Mouse (Mus musculus): ENCODE measurements at regions not wholly inside any gene's neighbourhood (a gene's known extent, or its start where the extent isn't known, plus 50 kb on each side); places are given as distances from the start of the nearest gene placed in this dataset.

GRCm38 (mm10) chr10:83852194-83852593, 129.5 kb downstream of the 1500009L16Rik start:
- 90% methylated on average over 5 of the region's 5 CpGs for WGBS
- no peaks in the 10 kb centered on the region for H3K4me1 ChIP-seq (replicated peaks; ENCODE audit: control insufficient read depth, insufficient read depth, low read length)
- no peaks in the 10 kb centered on the region for H3K27me3 ChIP-seq (ENCODE audit: control insufficient read depth, insufficient read depth, low read length)
- H3K36me3 ChIP-seq (ENCODE audit: control insufficient read depth, insufficient read depth, low read length), result no peaks in the 10 kb centered on the region
- TF ChIP-seq POLR2A (IDR thresholded peaks at IDR 0.05; ENCODE audit: control insufficient read depth, extremely low read depth, insufficient read depth, low read length, poor library complexity) (no peak), CTCF (IDR thresholded peaks at IDR 0.05; ENCODE audit: borderline replicate concordance, control insufficient read depth, extremely low read depth, insufficient read depth, low read length, poor library complexity) (no peak)
- DNase-seq, result no peak
- H3K27ac ChIP-seq (ENCODE audit: control insufficient read depth, insufficient read depth, low read length), result no peak overlapping the region
- no peak overlapping the region for H3K4me3 ChIP-seq (ENCODE audit: control insufficient read depth, insufficient read depth, low read length)

- no peaks in the 10 kb centered on the region for H3K4me1 ChIP-seq (replicated peaks; ENCODE audit: control insufficient read depth, insufficient read depth, low read length)
- DNase-seq, result no peak
- no peaks in the 10 kb centered on the region for H3K36me3 ChIP-seq (ENCODE audit: control insufficient read depth, insufficient read depth, low read length)
- 87% methylated on average over 3 of the region's 3 CpGs for WGBS
- H3K27me3 ChIP-seq (ENCODE audit: control insufficient read depth, insufficient read depth, low read length), result no peaks in the 10 kb centered on the region
- TF ChIP-seq POLR2A (IDR thresholded peaks at IDR 0.05; ENCODE audit: control insufficient read depth, extremely low read depth, insufficient read depth, low read length, poor library complexity) (no peak), CTCF (IDR thresholded peaks at IDR 0.05; ENCODE audit: borderline replicate concordance, control insufficient read depth, extremely low read depth, insufficient read depth, low read length, poor library complexity) (no peak)
- H3K27ac ChIP-seq (ENCODE audit: control insufficient read depth, insufficient read depth, low read length), result no peak overlapping the region
- no peak overlapping the region for H3K4me3 ChIP-seq (ENCODE audit: control insufficient read depth, insufficient read depth, low read length)
Measured at GRCm38 (mm10) chr10:83852806-83853205, 130.1 kb downstream of the 1500009L16Rik start.

GRCm38 (mm10) chr10:83857794-83858442, 135.3 kb downstream of the 1500009L16Rik start:
- Histone ChIP-seq H3K27me3 (ENCODE audit: control insufficient read depth, insufficient read depth, low read length) (no peaks in the 10 kb centered on the region), H3K36me3 (ENCODE audit: control insufficient read depth, insufficient read depth, low read length) (no peaks in the 10 kb centered on the region), H3K27ac (ENCODE audit: control insufficient read depth, insufficient read depth, low read length) (no peak overlapping the region), H3K4me3 (ENCODE audit: control insufficient read depth, insufficient read depth, low read length) (no peak overlapping the region), H3K4me1 (replicated peaks; ENCODE audit: control insufficient read depth, insufficient read depth, low read length) (no peaks in the 10 kb centered on the region)
- DNase-seq, result no peak
- TF ChIP-seq POLR2A (IDR thresholded peaks at IDR 0.05; ENCODE audit: control insufficient read depth, extremely low read depth, insufficient read depth, low read length, poor library complexity) (no peak), CTCF (IDR thresholded peaks at IDR 0.05; ENCODE audit: borderline replicate concordance, control insufficient read depth, extremely low read depth, insufficient read depth, low read length, poor library complexity) (no peak)
- WGBS, result 19% methylated on average over 14 of the region's 14 CpGs

GRCm38 (mm10) chr10:83858689-83859088, 136.0 kb downstream of the 1500009L16Rik start:
- Histone ChIP-seq H3K36me3 (ENCODE audit: control insufficient read depth, insufficient read depth, low read length) (no peaks in the 10 kb centered on the region), H3K27ac (ENCODE audit: control insufficient read depth, insufficient read depth, low read length) (no peak overlapping the region), H3K4me3 (ENCODE audit: control insufficient read depth, insufficient read depth, low read length) (no peak overlapping the region), H3K4me1 (replicated peaks; ENCODE audit: control insufficient read depth, insufficient read depth, low read length) (no peaks in the 10 kb centered on the region), H3K27me3 (ENCODE audit: control insufficient read depth, insufficient read depth, low read length) (no peaks in the 10 kb centered on the region)
- WGBS, result 37% methylated on average over 6 of the region's 6 CpGs
- DNase-seq, result no peak
- TF ChIP-seq CTCF (IDR thresholded peaks at IDR 0.05; ENCODE audit: borderline replicate concordance, control insufficient read depth, extremely low read depth, insufficient read depth, low read length, poor library complexity), result no peak
- TF ChIP-seq POLR2A (IDR thresholded peaks at IDR 0.05; ENCODE audit: control insufficient read depth, extremely low read depth, insufficient read depth, low read length, poor library complexity), result no peak

GRCm38 (mm10) chr10:83859633-83860032, 137.0 kb downstream of the 1500009L16Rik start:
- 88% methylated on average over 4 of the region's 4 CpGs for WGBS
- no peak for DNase-seq
- Histone ChIP-seq H3K4me3 (ENCODE audit: control insufficient read depth, insufficient read depth, low read length) (no peak overlapping the region), H3K4me1 (replicated peaks; ENCODE audit: control insufficient read depth, insufficient read depth, low read length) (no peaks in the 10 kb centered on the region), H3K36me3 (ENCODE audit: control insufficient read depth, insufficient read depth, low read length) (no peaks in the 10 kb centered on the region), H3K27ac (ENCODE audit: control insufficient read depth, insufficient read depth, low read length) (no peak overlapping the region), H3K27me3 (ENCODE audit: control insufficient read depth, insufficient read depth, low read length) (no peaks in the 10 kb centered on the region)
- TF ChIP-seq POLR2A (IDR thresholded peaks at IDR 0.05; ENCODE audit: control insufficient read depth, extremely low read depth, insufficient read depth, low read length, poor library complexity) (no peak), CTCF (IDR thresholded peaks at IDR 0.05; ENCODE audit: borderline replicate concordance, control insufficient read depth, extremely low read depth, insufficient read depth, low read length, poor library complexity) (no peak)

- no peaks in the 10 kb centered on the region for H3K27me3 ChIP-seq (ENCODE audit: control insufficient read depth, insufficient read depth, low read length)
- WGBS, result 90% methylated on average over 5 of the region's 5 CpGs
- H3K4me3 ChIP-seq (ENCODE audit: control insufficient read depth, insufficient read depth, low read length), result no peak overlapping the region
- no peaks in the 10 kb centered on the region for H3K36me3 ChIP-seq (ENCODE audit: control insufficient read depth, insufficient read depth, low read length)
- no peak for DNase-seq
- TF ChIP-seq POLR2A (IDR thresholded peaks at IDR 0.05; ENCODE audit: control insufficient read depth, extremely low read depth, insufficient read depth, low read length, poor library complexity), result no peak
- no peak for TF ChIP-seq CTCF (IDR thresholded peaks at IDR 0.05; ENCODE audit: borderline replicate concordance, control insufficient read depth, extremely low read depth, insufficient read depth, low read length, poor library complexity)
- no peak overlapping the region for H3K27ac ChIP-seq (ENCODE audit: control insufficient read depth, insufficient read depth, low read length)
- H3K4me1 ChIP-seq (replicated peaks; ENCODE audit: control insufficient read depth, insufficient read depth, low read length), result no peaks in the 10 kb centered on the region
Measured at GRCm38 (mm10) chr10:83861574-83862190, 139.0 kb downstream of the 1500009L16Rik start.

Data from thymus, adult 2 months (tissue).